Mouse (Mus musculus) adrenal gland, adult 2 months (tissue): Measurements from ENCODE around the gene Tenm2. TPM values are rescaled to one million over a fixed set of nuclear protein-coding genes. Genes with fewer than 3 reads are reported as not detected.

Source experiments
- DNase-seq: peaks from one replicate; pipeline ENCODE4 v3.0.0; 2021
- polyA plus RNA-seq: library from polyadenylated mRNA; depleted of rRNA; stranded (reverse); fragments of >200 nt; gene quantifications from 2 replicates; pipeline ENCODE4 v1.2.3, GENCODE M21; 2012
- total RNA-seq, 2 experiments: library from RNA; stranded (reverse); gene quantifications; 2 replicates each; pipeline ENCODE4 v1.2.3; 2021

Gene Tenm2
- total and polyA plus RNA-seq, 3 experiments: 0.08 to 0.86 (median 0.23) TPM

GRCm38 (mm10) chr11:36121410-36121929 lies 1114.3 kb downstream of the Tenm2 start:
- no peak for DNase-seq

DNA sequence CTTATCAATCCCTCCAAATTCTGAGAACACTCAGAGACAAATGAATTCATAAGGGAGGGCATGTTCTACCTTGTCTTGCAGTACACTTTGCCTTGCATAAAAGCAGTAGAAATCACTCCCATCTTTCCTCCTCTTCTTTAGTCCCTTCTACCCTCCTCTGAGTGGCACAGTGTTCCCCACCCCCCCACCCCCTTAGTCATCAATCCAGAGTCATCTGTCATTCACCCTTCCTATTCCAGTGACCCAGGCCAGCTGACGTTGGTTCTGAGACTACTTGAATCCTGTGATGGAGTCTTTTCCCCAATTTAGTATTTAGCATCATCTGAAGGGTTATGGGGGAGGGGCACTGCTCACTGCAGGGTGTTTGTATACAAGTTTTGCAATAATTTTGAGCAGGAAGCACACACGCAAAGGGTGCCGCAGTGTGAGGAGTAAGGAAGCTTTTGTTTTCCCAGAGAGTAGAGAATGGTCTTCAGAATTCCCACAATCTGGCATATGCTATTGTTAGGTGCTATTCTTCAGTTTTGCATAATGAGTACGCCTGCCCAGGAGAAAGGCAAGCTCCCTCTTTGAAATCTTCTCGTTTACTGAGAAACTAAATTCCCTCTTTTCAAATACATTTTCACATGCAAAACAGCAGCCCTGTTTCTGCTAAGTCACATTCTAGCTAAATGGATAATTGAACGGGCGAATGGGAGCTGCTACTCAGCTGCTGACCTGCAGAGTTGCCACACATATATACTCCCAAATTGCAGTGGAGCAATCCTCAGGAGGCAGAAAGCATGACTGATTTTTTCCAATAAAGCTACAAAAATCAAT lies 1115.0 kb downstream of the Tenm2 start:
- DNase-seq: no peak

GRCm38 (mm10) chr11:36113326-36113725 lies 1122.4 kb downstream of the Tenm2 start:
- no peak for DNase-seq

DNA sequence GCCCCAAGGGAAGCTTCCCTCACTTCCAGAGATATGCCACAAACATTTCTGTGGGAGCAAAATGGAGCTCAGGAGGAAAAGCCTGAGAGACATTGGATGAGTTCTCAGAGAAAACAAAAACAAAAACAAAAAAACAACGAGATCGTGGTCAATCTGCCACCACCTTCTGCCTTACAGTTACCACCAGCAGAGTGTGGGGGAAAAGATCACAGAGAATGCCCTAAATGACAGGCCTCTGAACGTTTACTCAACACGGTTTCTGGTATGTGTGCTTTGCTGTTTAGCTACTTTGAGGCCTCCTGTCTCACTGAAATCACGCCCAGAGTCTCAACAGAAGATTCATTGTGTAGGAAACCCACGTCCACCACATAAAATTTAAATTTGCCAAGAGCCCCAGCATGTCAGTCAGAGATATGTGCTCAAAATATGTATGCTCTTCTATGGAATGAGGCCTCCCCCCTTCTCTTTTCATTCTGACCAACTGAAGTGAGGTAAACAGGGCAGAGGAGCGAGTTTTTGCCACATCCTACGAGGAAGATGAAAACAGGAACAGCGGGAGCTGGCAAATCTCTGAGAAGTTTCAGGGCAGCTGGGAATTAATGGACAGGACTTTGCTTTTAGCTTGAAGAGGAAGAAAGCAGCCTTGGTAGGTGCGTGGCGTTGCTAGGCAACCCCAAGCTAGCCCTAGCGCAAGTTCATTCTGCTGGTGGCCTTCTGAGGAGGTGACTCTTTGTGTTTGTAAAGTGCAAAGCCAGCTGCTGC lies 1126.6 kb downstream of the Tenm2 start:
- peak; percentile 10 for DNase-seq

- no peak for DNase-seq
Measured at GRCm38 (mm10) chr11:36107840-36108239, 1127.9 kb downstream of the Tenm2 start.

DNA sequence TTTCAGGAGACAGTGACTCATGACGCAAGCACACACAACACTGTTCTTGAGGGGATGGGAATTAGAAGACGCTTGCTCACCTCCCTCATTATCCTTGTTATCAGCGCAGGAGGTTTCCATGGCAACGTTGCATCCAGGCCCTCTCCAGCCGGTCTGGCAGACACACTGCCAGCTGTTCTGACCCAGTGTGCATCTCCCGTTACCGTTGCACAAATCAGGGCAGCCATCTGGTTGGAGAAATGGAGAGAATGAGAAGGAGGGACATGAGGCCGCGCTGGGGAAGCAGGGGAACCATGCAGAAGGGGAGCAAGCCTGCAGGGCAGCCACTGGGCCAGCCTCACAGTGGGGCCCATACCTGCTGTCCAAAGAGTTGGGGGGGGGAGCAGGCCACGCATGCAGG lies 1129.1 kb downstream of the Tenm2 start:
- no peak for DNase-seq

DNA sequence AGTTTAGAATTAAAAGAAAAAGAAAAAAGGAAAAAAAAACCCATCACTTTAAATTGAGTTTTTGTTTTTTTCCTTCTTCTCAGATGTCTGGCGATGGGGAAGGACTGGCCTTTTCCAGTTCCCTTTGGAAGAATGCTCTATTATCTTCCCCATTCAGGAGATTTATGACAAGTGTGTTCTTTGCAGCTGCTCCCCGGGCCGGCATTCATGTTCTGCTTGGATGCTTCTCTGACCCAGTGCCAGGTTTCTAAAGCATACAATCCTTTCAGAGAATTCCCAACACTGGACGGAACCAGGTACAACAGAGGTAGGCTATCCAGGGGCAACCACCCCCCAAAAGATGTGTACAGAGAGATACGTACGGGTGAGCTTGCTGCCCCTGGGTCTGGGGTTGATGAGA lies 1132.2 kb downstream of the Tenm2 start:
- DNase-seq: no peak

- no peak for DNase-seq
Measured at GRCm38 (mm10) chr11:36096219-36096618, 1139.5 kb downstream of the Tenm2 start.

DNA sequence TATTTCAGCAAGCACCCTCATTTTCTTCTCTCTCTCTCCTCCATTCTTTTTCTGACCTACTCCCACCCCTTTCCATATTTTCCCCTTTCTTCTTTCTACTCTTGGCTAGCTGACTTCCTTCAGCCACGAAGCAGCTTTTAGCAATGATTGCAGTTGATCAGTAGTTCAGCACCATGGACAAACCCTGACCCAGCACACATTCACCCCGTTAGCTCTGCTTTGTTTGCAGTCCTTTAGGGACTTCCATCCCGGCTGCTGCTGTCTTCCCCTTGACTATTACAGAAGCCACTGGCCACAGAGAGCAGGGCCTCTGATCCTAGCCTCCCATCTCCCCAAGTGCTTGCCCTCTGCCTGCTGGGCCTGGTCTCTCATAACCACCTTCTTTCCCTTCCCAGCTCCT lies 1145.6 kb downstream of the Tenm2 start:
- no peak for DNase-seq

DNA sequence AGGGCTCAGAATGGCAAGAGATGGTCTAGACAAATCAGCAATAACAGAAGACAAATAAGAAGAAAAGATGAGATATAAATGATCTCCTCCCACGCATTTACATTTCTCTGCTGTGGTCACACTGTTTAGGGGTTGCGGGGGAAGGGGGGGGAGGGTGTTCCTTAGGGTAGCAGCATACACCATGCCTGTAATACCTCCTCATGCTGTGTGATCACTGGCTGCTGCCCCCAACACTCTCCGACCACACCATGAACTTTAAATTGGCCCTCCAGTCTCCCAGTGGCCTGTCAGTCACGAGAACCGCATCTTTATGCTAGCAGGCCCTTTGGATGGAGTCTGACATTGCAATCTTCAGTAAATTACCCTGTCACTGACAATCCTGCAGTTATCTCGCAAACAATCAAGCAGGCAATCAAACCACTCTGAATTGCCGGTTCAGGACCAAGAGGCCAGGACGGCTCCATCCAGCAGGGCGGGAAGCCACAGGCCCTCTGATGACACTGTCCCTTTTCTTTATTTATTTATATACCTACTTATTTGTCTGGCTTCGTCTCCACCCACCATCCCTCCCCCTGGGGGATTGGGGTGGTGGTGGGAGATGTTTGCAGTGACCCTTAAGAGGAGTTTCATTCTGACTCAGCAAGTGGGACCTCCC lies 1154.2 kb downstream of the Tenm2 start:
- DNase-seq: no peak

- DNase-seq: no peak
Measured at GRCm38 (mm10) chr11:36080766-36081165, 1155.0 kb downstream of the Tenm2 start.

- no peak for DNase-seq
Measured at GRCm38 (mm10) chr11:36078391-36078790, 1157.4 kb downstream of the Tenm2 start.

DNA sequence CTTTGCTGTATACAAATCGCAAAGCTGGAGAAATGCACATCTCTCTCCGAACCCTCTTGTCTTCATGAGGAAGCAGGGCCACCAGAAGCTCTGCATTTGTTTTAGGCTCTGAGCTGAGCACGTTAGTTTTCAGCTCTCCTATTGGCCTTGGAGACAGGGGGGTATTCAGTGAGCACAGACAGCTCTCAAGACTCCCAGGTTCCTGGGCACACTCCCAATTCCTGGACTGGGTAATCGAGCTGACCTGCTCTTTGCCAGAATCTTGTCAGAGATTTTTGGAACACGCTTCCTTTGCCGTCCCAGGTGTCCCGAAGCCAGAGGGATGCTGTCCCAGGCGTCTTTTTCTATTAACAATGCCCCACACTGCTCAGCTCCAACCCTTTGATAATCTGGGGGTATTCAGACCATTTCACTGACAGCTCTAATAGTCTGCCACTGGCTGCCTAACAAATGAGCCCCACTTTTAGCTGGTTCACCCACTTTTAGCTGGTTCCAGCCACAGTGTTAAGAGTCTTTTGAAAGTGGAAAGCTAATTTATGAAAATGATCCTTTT lies 1161.7 kb downstream of the Tenm2 start:
- no peak for DNase-seq

- no peak for DNase-seq
Measured at GRCm38 (mm10) chr11:36073074-36073818, 1162.5 kb downstream of the Tenm2 start.

DNA sequence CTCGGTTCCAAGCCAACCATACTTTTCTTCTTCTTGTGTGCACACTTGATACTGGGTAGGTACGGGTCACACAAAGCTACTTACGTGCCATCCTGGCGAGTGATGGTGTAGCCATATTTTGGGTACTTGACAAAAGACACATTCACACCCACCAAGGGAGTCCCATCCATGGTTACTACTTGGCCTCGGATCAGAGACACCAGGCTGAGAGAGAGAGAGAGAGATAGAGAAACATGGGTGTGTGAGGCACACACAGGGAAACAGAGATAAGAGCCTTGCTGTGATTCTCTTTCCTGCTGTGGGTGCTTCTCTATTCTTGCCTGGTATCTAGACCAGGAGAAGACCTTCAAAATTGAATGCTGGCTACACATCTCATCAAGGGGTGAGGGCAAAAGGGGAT lies 1163.1 kb downstream of the Tenm2 start:
- no peak for DNase-seq

DNA sequence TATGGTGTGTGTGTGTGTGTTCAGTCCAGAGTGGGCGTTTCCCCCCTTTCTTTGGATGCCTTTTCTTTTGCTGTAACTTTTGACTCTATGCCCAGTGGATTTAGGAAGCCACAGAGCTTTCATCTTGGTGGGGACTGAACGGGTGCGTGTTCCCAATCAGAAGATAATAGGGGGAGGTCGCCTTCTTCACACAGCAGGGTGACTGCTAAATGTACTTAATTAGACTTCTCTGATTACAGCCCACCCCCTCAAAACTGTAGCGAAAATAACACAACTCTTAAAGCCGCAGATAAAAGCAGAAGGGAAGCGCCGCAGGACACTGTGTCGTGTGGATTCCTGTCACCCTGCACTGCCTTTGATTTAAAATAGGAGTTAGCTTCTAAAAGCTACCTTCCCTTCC lies 1163.7 kb downstream of the Tenm2 start:
- DNase-seq: no peak

- DNase-seq: no peak
Measured at GRCm38 (mm10) chr11:36059325-36059843, 1176.4 kb downstream of the Tenm2 start.

GRCm38 (mm10) chr11:36056525-36056924 lies 1179.2 kb downstream of the Tenm2 start:
- DNase-seq: no peak

- DNase-seq: no peak
Measured at GRCm38 (mm10) chr11:36054323-36054722, 1181.4 kb downstream of the Tenm2 start.

- no peak for DNase-seq
Measured at GRCm38 (mm10) chr11:36053457-36053856, 1182.3 kb downstream of the Tenm2 start.

DNA sequence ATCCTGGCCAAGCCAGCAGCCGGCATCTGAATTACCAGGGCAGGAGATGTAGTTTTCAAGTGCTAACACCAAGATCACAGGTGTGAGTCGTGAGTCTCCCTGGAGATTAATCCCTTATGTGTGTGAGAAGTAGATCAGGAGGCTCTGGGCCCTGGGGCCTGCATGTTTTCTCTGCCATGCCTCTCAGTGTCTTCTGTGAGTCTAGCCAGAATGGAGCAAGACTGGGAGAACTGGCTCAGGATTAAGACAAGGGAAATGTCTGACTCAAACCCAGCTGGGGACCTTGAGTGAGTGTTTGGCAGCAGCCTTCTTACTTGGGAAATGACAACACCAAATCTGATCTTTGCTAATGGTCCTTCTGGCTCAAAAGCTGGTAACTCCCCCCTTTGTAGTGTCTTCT lies 1183.2 kb downstream of the Tenm2 start:
- DNase-seq: peak; percentile 32
